Mouse (Mus musculus) liver, postnatal 0 days (tissue): ENCODE data around the gene Dlx1.

Experiments
- CTCF ChIP-seq: sonication (generic); IDR thresholded peaks from 2 replicates; pipeline ENCODE4 v1.5.1; 2016; ENCODE audit warnings: antibody characterized with exemption, low read depth
- EP300 ChIP-seq: IDR thresholded peaks from 2 replicates; pipeline ENCODE4 v1.6.1; 2016; ENCODE audit warnings: antibody characterized with exemption, low read depth, mild to moderate bottlenecking

GRCm38 (mm10) chr2:71524763-71525162 lies 3.1 kb upstream of the Dlx1 start:
- TF ChIP-seq CTCF (no peak), EP300 (no peak)
